Mouse (Mus musculus): ENCODE measurements around the gene Anxa3. TPM values are rescaled to one million over a fixed set of nuclear protein-coding genes. Genes with fewer than 3 reads are reported as not detected.

The Anxa3 gene
- 4.7 and 5.7 TPM in 2 replicates for polyA plus RNA-seq (2012; rRNA removed)

DNA sequence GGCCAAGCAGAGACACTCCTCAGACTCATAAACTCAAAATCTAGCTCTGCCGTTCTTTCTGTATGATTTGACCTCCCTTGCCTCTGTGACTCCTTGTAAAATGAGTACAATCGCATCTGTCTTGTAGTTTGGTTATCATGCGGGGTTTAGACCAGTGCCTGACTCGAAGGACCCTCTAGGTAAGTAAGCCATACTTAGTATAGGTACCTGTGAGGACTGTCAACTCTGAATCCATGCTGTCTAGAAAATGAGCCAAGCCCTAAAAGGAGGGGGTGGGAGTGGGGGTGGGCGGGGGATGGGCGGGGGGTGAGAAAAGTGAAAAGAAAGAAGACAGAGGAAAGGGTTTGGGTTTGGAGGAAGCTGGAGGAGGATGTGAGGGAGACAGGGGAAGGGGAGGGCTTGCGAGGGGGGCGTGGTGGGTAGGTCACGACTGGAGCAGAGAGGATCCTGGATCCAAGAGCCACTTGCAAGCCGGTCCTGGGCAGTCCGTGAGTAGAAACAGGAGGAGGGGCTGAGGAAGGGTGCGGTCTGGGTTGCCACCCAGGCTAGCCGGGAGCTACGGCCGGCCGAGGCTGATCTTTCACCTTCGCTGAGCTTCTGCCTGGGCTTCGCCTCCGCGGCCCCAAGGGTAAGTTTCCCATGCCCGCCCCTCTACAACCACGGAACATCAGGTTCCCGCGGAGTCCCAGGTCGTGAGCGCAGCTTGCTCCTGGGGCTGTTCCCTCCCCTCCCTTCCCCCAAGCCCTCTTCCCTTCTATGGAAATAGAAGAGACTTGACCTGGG lies at the start of gene Anxa3:
Anxa3 (plus strand) TSS at position 404 of the 783 bp plus-strand sequence.
- 7% methylated on average over 26 of the region's 26 CpGs for WGBS

DNA sequence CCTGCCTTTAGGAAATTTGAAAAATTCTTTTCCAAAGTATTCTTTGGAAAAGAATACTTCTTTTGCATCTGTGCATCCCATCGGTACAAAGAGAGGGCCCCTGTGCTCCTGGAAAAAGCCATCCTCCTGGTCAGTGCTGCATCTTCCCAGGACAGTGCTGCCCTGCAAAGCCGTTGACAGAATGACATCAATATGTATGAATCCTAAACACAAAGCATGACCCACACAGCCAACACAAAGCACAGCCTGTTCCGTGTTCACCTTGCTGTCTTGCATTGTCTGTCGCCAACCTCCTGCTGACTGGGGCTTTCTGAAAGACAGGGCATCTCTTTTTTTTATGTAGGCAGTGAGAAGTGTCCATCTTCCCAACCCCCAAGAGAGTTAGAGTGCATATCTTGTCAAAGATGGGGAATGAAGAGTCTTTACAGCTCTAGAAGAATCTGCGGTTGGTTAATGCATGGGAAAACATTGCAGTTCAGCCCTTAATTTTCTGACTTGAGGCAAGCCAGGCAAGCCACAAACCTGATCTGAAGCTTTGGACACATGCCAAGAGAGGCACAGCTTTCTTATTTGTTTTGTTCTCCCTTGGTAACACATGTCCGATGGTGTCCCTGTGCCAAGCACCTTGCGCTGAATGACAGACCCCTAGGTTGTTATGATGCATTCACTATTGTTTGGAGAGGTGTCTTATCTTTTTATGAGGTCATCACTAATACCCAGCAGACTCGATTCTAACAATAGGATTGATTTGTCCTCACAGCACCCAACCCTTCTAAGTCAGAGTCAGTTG lies 45.7 kb upstream of the Anxa3 start:
- WGBS: 81% methylated on average over 8 of the region's 8 CpGs
- Histone ChIP-seq H3K27me3 (ENCODE audit: control insufficient read depth, insufficient read depth, low read length) (no peaks in the 10 kb centered on the region), H3K4me1 (ENCODE audit: control insufficient read depth, insufficient read depth, insufficient read length) (no peaks in the 10 kb centered on the region), H3K4me3 (ENCODE audit: extremely low read depth, insufficient read depth, insufficient read length) (no peak overlapping the region), H3K27ac (ENCODE audit: insufficient read depth, low read length) (no peak overlapping the region), H3K36me3 (ENCODE audit: control insufficient read depth, insufficient read depth, low read length) (no peaks in the 10 kb centered on the region)
- no peak for DNase-seq (ENCODE audit: low read depth in 1 of 2, low spot score in 2 of 2)
- TF ChIP-seq POLR2A (IDR thresholded peaks at IDR 0.05; ENCODE audit: low read depth, low read length) (no peak), CTCF (IDR thresholded peaks at IDR 0.05; ENCODE audit: extremely low read depth, insufficient read depth, insufficient read length, insufficient replicate concordance) (no peak)

More for the DNA sequence above, at the start of gene Anxa3:
- DNase-seq (ENCODE audit: low read depth in 1 of 2, low spot score in 2 of 2): no peak
- TF ChIP-seq CTCF (IDR thresholded peaks at IDR 0.05; ENCODE audit: extremely low read depth, insufficient read depth, insufficient read length, insufficient replicate concordance) (no peak), POLR2A (IDR thresholded peaks at IDR 0.05; ENCODE audit: low read depth, low read length) (no peak)
- Histone ChIP-seq H3K27me3 (ENCODE audit: control insufficient read depth, insufficient read depth, low read length) (peaks cover 5% of the 10 kb centered on the region; the same call in 1 of the 2 replicates), H3K4me1 (ENCODE audit: control insufficient read depth, insufficient read depth, insufficient read length) (peaks cover 2% of the 10 kb centered on the region; the same call in 1 of the 2 replicates), H3K27ac (ENCODE audit: insufficient read depth, low read length) (peak within 1 kb of the TSS; percentile 38; the same call in 1 of the 2 replicates), H3K4me3 (ENCODE audit: extremely low read depth, insufficient read depth, insufficient read length) (peak within 1 kb of the TSS; percentile 43; the same call in 1 of the 2 replicates), H3K36me3 (ENCODE audit: control insufficient read depth, insufficient read depth, low read length) (no peaks in the 10 kb centered on the region)

DNA sequence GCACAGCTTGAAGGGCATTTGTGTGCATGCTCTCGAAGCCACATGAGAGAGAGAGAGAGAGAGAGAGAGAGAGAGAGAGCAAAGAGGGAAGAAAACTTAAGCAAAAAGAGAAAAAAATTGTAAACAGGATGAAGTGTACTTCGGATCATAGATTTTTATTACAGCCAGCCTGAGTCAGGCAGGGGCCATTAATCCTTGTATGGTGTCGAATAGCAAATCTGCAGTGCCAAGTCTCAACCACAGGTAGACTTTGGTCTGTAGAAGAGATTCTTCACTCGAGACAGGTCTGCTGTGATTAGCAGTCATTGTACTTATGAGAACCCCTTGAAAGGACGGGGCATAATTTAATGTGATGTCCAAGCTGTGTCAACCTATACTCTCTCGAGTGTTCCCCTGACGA lies 35.5 kb upstream of the Anxa3 start:
- TF ChIP-seq POLR2A (IDR thresholded peaks at IDR 0.05; ENCODE audit: low read depth, low read length) (no peak), CTCF (IDR thresholded peaks at IDR 0.05; ENCODE audit: extremely low read depth, insufficient read depth, insufficient read length, insufficient replicate concordance) (no peak)
- no peak overlapping the region for H3K27ac ChIP-seq (ENCODE audit: insufficient read depth, low read length)
- H3K27me3 ChIP-seq (ENCODE audit: control insufficient read depth, insufficient read depth, low read length): no peaks in the 10 kb centered on the region
- no peak overlapping the region for H3K4me3 ChIP-seq (ENCODE audit: extremely low read depth, insufficient read depth, insufficient read length)
- WGBS: 86% methylated on average over 7 of the region's 7 CpGs
- no peaks in the 10 kb centered on the region for H3K36me3 ChIP-seq (ENCODE audit: control insufficient read depth, insufficient read depth, low read length)
- DNase-seq (ENCODE audit: low read depth in 1 of 2, low spot score in 2 of 2): no peak
- no peaks in the 10 kb centered on the region for H3K4me1 ChIP-seq (ENCODE audit: control insufficient read depth, insufficient read depth, insufficient read length)

DNA sequence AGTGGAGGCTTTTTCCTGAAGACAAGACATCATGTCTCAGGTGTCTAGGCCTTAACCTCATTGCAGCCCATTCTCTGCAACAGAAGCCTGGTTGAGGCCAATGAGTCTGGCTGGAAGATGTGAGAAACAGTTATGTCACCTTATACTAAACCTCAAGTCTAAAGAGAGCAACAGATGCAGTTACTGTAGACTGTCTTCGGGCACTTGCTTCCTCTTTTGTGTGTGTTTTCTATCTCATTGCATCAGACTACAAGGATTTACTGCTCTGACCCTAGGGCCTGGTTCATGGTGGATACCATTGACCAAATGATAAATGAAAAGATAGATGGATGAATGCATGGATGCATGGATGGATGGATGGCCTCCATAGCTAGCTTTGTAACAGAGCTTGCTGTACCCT lies 31.1 kb upstream of the Anxa3 start:
- 14% methylated on average over 1 of the region's 1 CpGs for WGBS
- Histone ChIP-seq H3K4me3 (ENCODE audit: extremely low read depth, insufficient read depth, insufficient read length) (no peak overlapping the region), H3K27ac (ENCODE audit: insufficient read depth, low read length) (no peak overlapping the region), H3K4me1 (ENCODE audit: control insufficient read depth, insufficient read depth, insufficient read length) (no peaks in the 10 kb centered on the region), H3K36me3 (ENCODE audit: control insufficient read depth, insufficient read depth, low read length) (no peaks in the 10 kb centered on the region), H3K27me3 (ENCODE audit: control insufficient read depth, insufficient read depth, low read length) (no peaks in the 10 kb centered on the region)
- no peak for TF ChIP-seq CTCF (IDR thresholded peaks at IDR 0.05; ENCODE audit: extremely low read depth, insufficient read depth, insufficient read length, insufficient replicate concordance)
- no peak for TF ChIP-seq POLR2A (IDR thresholded peaks at IDR 0.05; ENCODE audit: low read depth, low read length)
- DNase-seq (ENCODE audit: low read depth in 1 of 2, low spot score in 2 of 2): no peak

DNA sequence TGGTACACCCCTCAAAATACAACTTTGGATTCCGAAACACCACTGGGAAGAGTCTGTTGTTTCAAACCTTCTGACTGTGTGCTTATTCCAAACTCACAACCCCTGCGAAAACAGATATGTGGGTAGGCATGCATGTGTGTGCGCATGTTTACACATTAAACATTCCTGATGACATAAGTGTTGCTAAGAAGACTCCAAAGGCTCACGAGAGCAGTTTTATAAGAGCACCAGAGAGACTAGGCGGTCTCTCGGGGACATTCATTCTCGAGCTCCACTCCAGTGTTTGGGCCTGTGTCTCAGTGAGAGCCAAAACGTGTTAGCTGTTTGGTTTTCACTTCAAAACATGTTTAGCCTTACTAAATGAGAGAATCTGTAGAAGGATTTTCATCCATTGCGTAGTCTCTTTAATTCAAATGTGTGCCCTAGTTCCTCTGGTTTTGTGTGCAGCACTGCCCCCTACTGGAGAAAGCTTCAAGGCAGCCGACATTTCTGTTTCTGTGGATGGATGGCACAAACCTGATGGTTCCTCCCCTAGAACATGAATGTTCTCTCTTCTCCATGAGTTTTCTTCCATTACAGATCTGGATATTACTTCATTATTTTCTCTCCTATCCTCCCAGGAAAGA lies 24.2 kb upstream of the Anxa3 start:
- Histone ChIP-seq H3K27ac (ENCODE audit: insufficient read depth, low read length) (no peak overlapping the region), H3K4me3 (ENCODE audit: extremely low read depth, insufficient read depth, insufficient read length) (no peak overlapping the region), H3K4me1 (ENCODE audit: control insufficient read depth, insufficient read depth, insufficient read length) (no peaks in the 10 kb centered on the region), H3K36me3 (ENCODE audit: control insufficient read depth, insufficient read depth, low read length) (no peaks in the 10 kb centered on the region), H3K27me3 (ENCODE audit: control insufficient read depth, insufficient read depth, low read length) (no peaks in the 10 kb centered on the region)
- peak in 1 of 2 experiments; percentile 13 for DNase-seq (ENCODE audit: low read depth in 1 of 2, low spot score in 2 of 2)
- 70% methylated on average over 10 of the region's 10 CpGs for WGBS
- TF ChIP-seq POLR2A (IDR thresholded peaks at IDR 0.05; ENCODE audit: low read depth, low read length): no peak
- TF ChIP-seq CTCF (IDR thresholded peaks at IDR 0.05; ENCODE audit: extremely low read depth, insufficient read depth, insufficient read length, insufficient replicate concordance): peak; percentile 33; the same call in 1 of the 2 replicates

DNA sequence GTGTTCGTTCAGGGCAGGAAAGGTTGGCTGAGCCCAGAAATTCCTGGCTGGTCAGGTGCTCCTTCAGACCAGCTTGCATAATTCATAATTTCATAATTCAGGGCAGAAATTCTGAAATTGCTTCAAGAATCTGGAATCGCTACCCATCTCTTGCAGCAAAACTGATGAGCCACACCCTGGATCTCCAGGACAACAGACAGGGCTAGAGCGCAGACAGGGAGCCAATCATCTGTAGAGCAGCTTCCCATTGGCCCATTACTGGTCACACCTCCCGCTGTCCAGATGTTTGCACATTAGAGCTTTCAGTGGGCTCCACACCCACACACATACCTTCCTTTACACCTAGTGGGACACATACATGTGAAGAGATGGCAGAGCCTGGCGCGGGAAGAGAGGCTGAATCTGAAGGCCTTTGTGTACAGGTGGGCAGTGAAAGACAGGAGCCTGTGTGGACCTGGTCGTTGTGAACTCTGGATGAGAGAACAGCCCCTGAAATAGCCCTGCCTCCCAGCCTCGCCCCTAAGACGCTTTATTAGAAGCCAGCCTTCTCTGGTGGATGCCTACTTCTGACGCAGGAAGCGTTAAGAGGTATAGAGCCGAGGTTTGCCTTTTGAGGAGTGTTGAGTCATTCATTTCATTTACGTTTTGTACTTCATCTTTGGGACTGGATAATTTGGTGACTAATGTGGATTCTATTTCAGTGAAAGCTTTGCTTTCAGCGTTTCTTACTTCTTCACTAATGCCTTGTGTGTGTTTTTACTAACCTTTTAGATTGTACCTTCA lies 9.4 kb upstream of the Anxa3 start:
- Histone ChIP-seq H3K27ac (ENCODE audit: insufficient read depth, low read length) (no peak overlapping the region), H3K4me3 (ENCODE audit: extremely low read depth, insufficient read depth, insufficient read length) (no peak overlapping the region), H3K27me3 (ENCODE audit: control insufficient read depth, insufficient read depth, low read length) (no peaks in the 10 kb centered on the region), H3K36me3 (ENCODE audit: control insufficient read depth, insufficient read depth, low read length) (no peaks in the 10 kb centered on the region), H3K4me1 (ENCODE audit: control insufficient read depth, insufficient read depth, insufficient read length) (no peaks in the 10 kb centered on the region; the same call in 1 of the 2 replicates)
- TF ChIP-seq CTCF (IDR thresholded peaks at IDR 0.05; ENCODE audit: extremely low read depth, insufficient read depth, insufficient read length, insufficient replicate concordance): no peak
- no peak for TF ChIP-seq POLR2A (IDR thresholded peaks at IDR 0.05; ENCODE audit: low read depth, low read length)
- DNase-seq (ENCODE audit: low read depth in 1 of 2, low spot score in 2 of 2): no peak
- 74% methylated on average over 14 of the region's 14 CpGs for WGBS
